Mouse (Mus musculus) brain, embryonic 18.5 days (tissue): Measurements from ENCODE around the gene Pcbp3.

Experiments
- DNase-seq: peaks from one replicate; pipeline ENCODE4 v3.0.0-alpha.2; 2012; ENCODE audit warnings: low read depth, low spot score

Pcbp3 gene

GRCm38 (mm10) chr10:76846480-76846879 is 115.2 kb downstream of the Pcbp3 start:
- no peak for DNase-seq

- no peak for DNase-seq
Observed at GRCm38 (mm10) chr10:76844901-76845300, 116.8 kb downstream of the Pcbp3 start.

GRCm38 (mm10) chr10:76844365-76844764 is 117.3 kb downstream of the Pcbp3 start:
- no peak for DNase-seq

- DNase-seq, result no peak
Observed at GRCm38 (mm10) chr10:76842087-76842486, 119.6 kb downstream of the Pcbp3 start.

- no peak for DNase-seq
Observed at GRCm38 (mm10) chr10:76841220-76841619, 120.5 kb downstream of the Pcbp3 start.

- no peak for DNase-seq
Observed at GRCm38 (mm10) chr10:76840566-76840965, 121.1 kb downstream of the Pcbp3 start.

GRCm38 (mm10) chr10:76835497-76836357 is 126.0 kb downstream of the Pcbp3 start:
- DNase-seq, result peak; percentile 56

- no peak for DNase-seq
Observed at GRCm38 (mm10) chr10:76832841-76833240, 128.8 kb downstream of the Pcbp3 start.

GRCm38 (mm10) chr10:76831915-76832314 is 129.8 kb downstream of the Pcbp3 start:
- no peak for DNase-seq

GRCm38 (mm10) chr10:76831151-76831550 is 130.5 kb downstream of the Pcbp3 start:
- DNase-seq, result no peak

- DNase-seq, result no peak
Observed at GRCm38 (mm10) chr10:76828936-76829335, 132.8 kb downstream of the Pcbp3 start.

- DNase-seq, result no peak
Observed at GRCm38 (mm10) chr10:76822698-76823097, 139.0 kb downstream of the Pcbp3 start.

- DNase-seq, result no peak
Observed at GRCm38 (mm10) chr10:76819321-76819720, 142.4 kb downstream of the Pcbp3 start.

GRCm38 (mm10) chr10:76818337-76818736 is 143.3 kb downstream of the Pcbp3 start:
- DNase-seq, result no peak

- DNase-seq, result no peak
Observed at GRCm38 (mm10) chr10:76816930-76817329, 144.8 kb downstream of the Pcbp3 start.

GRCm38 (mm10) chr10:76816436-76816835 is 145.3 kb downstream of the Pcbp3 start:
- no peak for DNase-seq

GRCm38 (mm10) chr10:76815481-76815880 is 146.2 kb downstream of the Pcbp3 start:
- no peak for DNase-seq

GRCm38 (mm10) chr10:76814811-76815210 is 146.9 kb downstream of the Pcbp3 start:
- DNase-seq, result no peak

- no peak for DNase-seq
Observed at GRCm38 (mm10) chr10:76809916-76810660, 151.6 kb downstream of the Pcbp3 start.

GRCm38 (mm10) chr10:76809439-76809838 is 152.2 kb downstream of the Pcbp3 start:
- no peak for DNase-seq

GRCm38 (mm10) chr10:76808446-76809400 is 153.0 kb downstream of the Pcbp3 start:
- DNase-seq, result no peak

GRCm38 (mm10) chr10:76802500-76802885 is 159.2 kb downstream of the Pcbp3 start:
- DNase-seq, result no peak
